Mouse (Mus musculus): ENCODE data around the gene Isoc2a.

GRCm38 (mm10) chr7:4924891-4925301 lies 47.9 kb downstream of the Isoc2a start:
- TF ChIP-seq POLR2A (IDR thresholded peaks at IDR 0.05; ENCODE audit: borderline replicate concordance, control insufficient read depth, low read depth, low read length) (no peak), CTCF (IDR thresholded peaks at IDR 0.05; ENCODE audit: control insufficient read depth, insufficient read depth, low read length) (no peak)

All from bone marrow, adult 2 months (tissue).